Mouse (Mus musculus): ENCODE data around the gene P2ry10. TPM values are rescaled to one million over a fixed set of nuclear protein-coding genes. Genes with fewer than 3 reads are reported as not detected.

The P2ry10 gene
- polyA plus RNA-seq, 1 experiment from 2014 or later = 0.14 TPM

DNA sequence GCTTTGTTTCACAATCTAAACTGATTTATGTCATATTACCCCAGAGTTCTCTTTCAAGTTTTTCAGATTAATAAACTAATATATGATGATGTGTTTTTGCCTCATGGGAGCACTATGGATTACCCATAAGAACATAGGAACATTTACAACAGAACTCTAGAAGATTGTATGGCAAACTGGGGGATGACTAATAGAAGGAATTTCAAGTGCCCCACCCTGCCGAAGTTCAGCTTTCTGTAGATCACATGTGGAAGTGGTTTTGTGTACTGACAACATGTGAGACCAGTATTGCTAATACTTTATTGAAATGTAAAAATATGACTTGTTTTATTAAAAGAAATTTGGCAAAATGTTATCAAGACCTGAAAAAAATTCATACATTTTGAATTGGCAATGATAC, 28.7 kb downstream of the P2ry10 start:
- Histone ChIP-seq H3K4me1 (ENCODE audit: control insufficient read depth, insufficient read depth, low read length) (no peaks in the 10 kb centered on the region), H3K4me2 (ENCODE audit: low read depth, low read length) (no peak overlapping the region), H3K4me3 (replicated peaks; ENCODE audit: low read length) (no peak overlapping the region), H3K9ac (ENCODE audit: low read length) (no peak overlapping the region), H3K36me3 (ENCODE audit: control insufficient read depth, insufficient read depth, low read length) (no peaks in the 10 kb centered on the region), H3K9me3 (replicated peaks; ENCODE audit: control insufficient read depth, low read length) (no peaks in the 10 kb centered on the region), H3K27me3 (ENCODE audit: control insufficient read depth, insufficient read depth, low read length) (no peaks in the 10 kb centered on the region), H3K27ac (ENCODE audit: low read length) (no peak overlapping the region)
- 69% methylated on average over 1 of the region's 1 CpGs for WGBS
- no peak for ATAC-seq (ENCODE audit: insufficient read depth, low FRiP score)

DNA sequence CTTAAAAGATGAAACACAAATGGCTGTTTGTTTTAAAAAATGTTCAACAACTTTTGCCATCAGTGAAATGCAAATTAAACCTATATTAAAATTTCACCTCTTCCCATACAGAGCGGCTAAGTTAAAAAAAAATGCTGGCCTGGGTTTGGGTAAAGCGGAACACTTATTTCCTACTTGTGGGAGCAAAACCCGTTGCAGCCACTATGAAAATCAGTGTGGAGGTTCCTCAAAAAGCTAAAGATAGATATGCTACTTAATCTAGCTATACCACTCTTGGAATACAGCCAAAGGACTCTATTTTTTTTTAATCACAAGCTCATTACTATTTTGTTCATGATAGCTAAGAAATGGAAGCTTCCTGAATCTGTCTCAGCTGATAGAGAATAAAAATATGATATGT, 54.9 kb downstream of the P2ry10 start:
- ATAC-seq (ENCODE audit: insufficient read depth, low FRiP score) = no peak
- Histone ChIP-seq H3K27me3 (ENCODE audit: control insufficient read depth, insufficient read depth, low read length) (no peaks in the 10 kb centered on the region), H3K4me2 (ENCODE audit: low read depth, low read length) (no peak overlapping the region), H3K9ac (ENCODE audit: low read length) (no peak overlapping the region), H3K9me3 (replicated peaks; ENCODE audit: control insufficient read depth, low read length) (no peaks in the 10 kb centered on the region), H3K4me1 (ENCODE audit: control insufficient read depth, insufficient read depth, low read length) (no peaks in the 10 kb centered on the region), H3K4me3 (replicated peaks; ENCODE audit: low read length) (no peak overlapping the region), H3K36me3 (ENCODE audit: control insufficient read depth, insufficient read depth, low read length) (no peaks in the 10 kb centered on the region), H3K27ac (ENCODE audit: low read length) (no peak overlapping the region)
- 45% methylated on average over 3 of the region's 3 CpGs for WGBS

DNA sequence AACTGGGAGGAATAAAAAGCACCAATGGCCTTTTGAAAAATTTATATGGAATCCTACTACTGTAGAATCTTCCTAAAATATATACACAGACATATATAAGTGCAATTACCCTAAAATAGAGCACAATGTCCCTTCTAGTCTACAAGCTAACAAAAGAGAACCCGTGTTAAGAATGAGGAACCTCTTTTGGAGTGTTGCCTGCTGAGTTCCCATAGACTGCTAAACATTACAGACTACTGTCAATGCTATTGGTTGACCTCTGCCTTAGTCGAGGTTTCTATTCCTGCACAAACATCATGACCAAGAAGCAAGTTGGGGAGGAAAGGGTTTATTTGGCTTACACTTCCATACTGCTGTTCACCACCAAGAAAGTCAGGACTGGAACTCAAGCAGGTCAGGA, 55.6 kb downstream of the P2ry10 start:
- no peaks in the 10 kb centered on the region for H3K27me3 ChIP-seq (ENCODE audit: control insufficient read depth, insufficient read depth, low read length)
- no peak overlapping the region for H3K4me2 ChIP-seq (ENCODE audit: low read depth, low read length)
- no peak overlapping the region for H3K4me3 ChIP-seq (replicated peaks; ENCODE audit: low read length)
- H3K36me3 ChIP-seq (ENCODE audit: control insufficient read depth, insufficient read depth, low read length) = no peaks in the 10 kb centered on the region
- ATAC-seq (ENCODE audit: insufficient read depth, low FRiP score) = no peak
- no peak overlapping the region for H3K27ac ChIP-seq (ENCODE audit: low read length)
- H3K4me1 ChIP-seq (ENCODE audit: control insufficient read depth, insufficient read depth, low read length) = no peaks in the 10 kb centered on the region
- H3K9ac ChIP-seq (ENCODE audit: low read length) = no peak overlapping the region
- WGBS = 54% methylated on average over 2 of the region's 2 CpGs
- no peaks in the 10 kb centered on the region for H3K9me3 ChIP-seq (replicated peaks; ENCODE audit: control insufficient read depth, low read length)

DNA sequence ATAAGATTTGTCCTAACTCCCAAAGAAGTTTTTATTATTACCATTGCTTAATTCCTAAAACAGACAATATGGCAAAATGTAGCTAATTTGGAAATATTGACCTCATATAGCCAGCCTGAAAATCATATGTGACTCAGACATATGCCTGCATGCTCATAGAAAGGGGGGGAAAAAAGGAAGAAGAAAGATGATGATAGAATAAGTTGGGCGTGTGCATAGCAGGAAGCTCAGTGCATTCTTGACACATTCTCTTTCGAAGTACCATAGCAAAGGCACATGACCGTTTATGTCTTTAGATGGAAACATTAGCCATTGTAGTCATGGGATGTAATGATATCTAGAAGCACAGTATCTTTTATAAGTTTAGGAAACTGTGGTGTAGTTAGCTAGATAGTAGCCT, 60.4 kb downstream of the P2ry10 start, which contains the start of gene P2ry10b:
Gene P2ry10b, plus strand, starts transcription at position 247 of the 400 bp plus-strand sequence.
- H3K4me3 ChIP-seq (replicated peaks; ENCODE audit: low read length) = no peak within 1 kb of the TSS
- ATAC-seq (ENCODE audit: insufficient read depth, low FRiP score) = no peak
- no peaks in the 10 kb centered on the region for H3K36me3 ChIP-seq (ENCODE audit: control insufficient read depth, insufficient read depth, low read length)
- H3K9me3 ChIP-seq (replicated peaks; ENCODE audit: control insufficient read depth, low read length) = no peaks in the 10 kb centered on the region
- peak within 1 kb of the TSS; percentile 33 for H3K27ac ChIP-seq (ENCODE audit: low read length)
- H3K4me1 ChIP-seq (ENCODE audit: control insufficient read depth, insufficient read depth, low read length) = no peaks in the 10 kb centered on the region
- no peaks in the 10 kb centered on the region for H3K27me3 ChIP-seq (ENCODE audit: control insufficient read depth, insufficient read depth, low read length)
- H3K4me2 ChIP-seq (ENCODE audit: low read depth, low read length) = no peak within 1 kb of the TSS
- H3K9ac ChIP-seq (ENCODE audit: low read length) = no peak within 1 kb of the TSS
- 78% methylated on average over 3 of the region's 3 CpGs for WGBS

DNA sequence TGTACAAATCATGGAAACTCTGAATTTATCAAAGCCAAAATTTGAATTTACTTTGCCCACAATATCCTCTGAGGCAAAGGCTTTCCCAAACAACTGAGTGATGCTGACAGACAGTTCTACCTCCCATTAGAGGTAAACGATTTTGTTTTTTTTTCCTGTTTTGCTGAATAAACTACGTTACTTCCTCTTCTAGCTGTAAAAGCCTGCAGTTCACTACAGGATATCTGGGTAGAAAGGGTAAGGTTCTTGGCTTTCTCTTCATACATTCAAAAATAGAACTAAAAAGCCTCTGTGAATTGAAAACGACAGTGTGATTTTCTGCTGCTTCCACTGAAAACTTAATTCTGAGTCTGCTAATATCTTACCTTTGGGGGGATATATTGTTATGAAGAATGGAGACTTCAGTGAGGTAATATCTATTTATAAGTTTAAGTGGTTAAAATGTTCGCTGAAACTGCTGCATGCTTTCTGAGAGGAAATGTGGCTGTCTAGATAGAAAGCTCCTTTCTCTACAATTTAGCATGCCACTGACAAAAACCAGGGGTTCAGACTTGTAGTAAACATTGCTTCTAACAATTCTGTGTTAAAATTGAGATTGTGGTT, 61.2 kb downstream of the P2ry10 start:
- Histone ChIP-seq H3K9me3 (replicated peaks; ENCODE audit: control insufficient read depth, low read length) (no peaks in the 10 kb centered on the region), H3K4me2 (ENCODE audit: low read depth, low read length) (no peak overlapping the region), H3K36me3 (ENCODE audit: control insufficient read depth, insufficient read depth, low read length) (no peaks in the 10 kb centered on the region), H3K27me3 (ENCODE audit: control insufficient read depth, insufficient read depth, low read length) (no peaks in the 10 kb centered on the region), H3K27ac (ENCODE audit: low read length) (peak overlapping the region; percentile 33), H3K9ac (ENCODE audit: low read length) (no peak overlapping the region), H3K4me3 (replicated peaks; ENCODE audit: low read length) (no peak overlapping the region), H3K4me1 (ENCODE audit: control insufficient read depth, insufficient read depth, low read length) (no peaks in the 10 kb centered on the region)
- 40% methylated on average over 4 of the region's 4 CpGs for WGBS
- no peak for ATAC-seq (ENCODE audit: insufficient read depth, low FRiP score)

DNA sequence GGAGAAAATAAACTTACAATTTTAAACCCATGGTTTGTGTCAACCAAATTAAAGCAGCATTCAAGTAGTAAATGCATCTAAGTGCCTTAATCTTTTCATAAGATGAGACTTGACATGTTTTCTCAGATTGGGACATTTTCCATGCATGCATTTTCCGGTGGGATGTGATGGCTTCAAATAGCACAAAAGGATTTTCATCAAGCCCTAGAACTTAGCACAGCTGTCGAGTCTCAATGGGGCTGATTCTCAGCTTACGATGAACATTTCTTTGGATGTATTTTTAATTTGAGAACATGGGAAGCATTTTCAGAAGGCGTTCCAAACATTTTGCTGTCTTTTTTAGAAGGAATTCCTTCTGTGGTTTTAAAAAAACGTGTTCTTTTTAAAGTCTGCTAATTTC, 61.7 kb downstream of the P2ry10 start:
- H3K36me3 ChIP-seq (ENCODE audit: control insufficient read depth, insufficient read depth, low read length) = no peaks in the 10 kb centered on the region
- no peaks in the 10 kb centered on the region for H3K4me1 ChIP-seq (ENCODE audit: control insufficient read depth, insufficient read depth, low read length)
- WGBS = 42% methylated on average over 5 of the region's 5 CpGs
- no peak overlapping the region for H3K4me2 ChIP-seq (ENCODE audit: low read depth, low read length)
- no peak overlapping the region; the same call in 1 of the 2 replicates for H3K27ac ChIP-seq (ENCODE audit: low read length)
- H3K9me3 ChIP-seq (replicated peaks; ENCODE audit: control insufficient read depth, low read length) = no peaks in the 10 kb centered on the region
- H3K27me3 ChIP-seq (ENCODE audit: control insufficient read depth, insufficient read depth, low read length) = no peaks in the 10 kb centered on the region
- H3K9ac ChIP-seq (ENCODE audit: low read length) = no peak overlapping the region
- ATAC-seq (ENCODE audit: insufficient read depth, low FRiP score) = 0 out of 2 replicates have a peak, but pooled peaks have one; percentile 21
- no peak overlapping the region for H3K4me3 ChIP-seq (replicated peaks; ENCODE audit: low read length)

DNA sequence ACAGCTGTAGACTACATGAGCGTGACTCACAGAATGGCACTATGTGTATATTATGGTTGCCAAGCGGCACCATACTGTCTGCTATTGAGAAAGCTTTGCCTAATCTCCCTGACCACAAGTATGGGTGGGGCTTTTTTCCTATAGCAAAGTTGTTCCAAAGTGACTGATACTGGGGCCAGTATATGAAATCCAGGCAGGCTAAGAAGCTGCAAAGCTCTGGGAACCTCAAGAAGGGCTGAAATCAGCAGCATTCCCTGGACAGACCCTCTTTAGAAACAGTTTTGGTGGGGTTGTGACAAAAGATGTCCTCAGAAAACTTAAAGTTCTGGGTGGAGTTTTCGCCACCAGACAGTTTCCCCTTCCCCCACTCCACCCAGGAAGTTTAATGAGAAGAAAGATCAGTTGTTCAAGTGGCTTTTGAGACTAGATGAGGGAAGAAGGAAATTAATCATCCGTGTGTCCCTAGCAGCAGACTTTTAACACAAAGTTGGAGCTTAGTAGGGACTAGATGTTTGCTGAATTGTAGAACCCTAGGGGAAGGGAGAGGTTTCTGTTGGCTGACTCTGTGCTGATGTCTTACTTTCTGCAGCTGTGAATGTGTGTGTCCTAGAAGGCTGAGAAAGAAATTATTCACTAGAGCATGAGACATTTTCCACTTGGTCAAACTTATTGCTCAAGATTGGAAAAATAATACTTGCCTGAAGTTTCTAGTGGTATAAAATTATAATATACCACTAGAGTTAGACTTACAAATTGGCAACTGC, 62.6 kb downstream of the P2ry10 start:
- H3K27me3 ChIP-seq (ENCODE audit: control insufficient read depth, insufficient read depth, low read length) = no peaks in the 10 kb centered on the region; the same call in 1 of the 2 replicates
- ATAC-seq (ENCODE audit: insufficient read depth, low FRiP score) = peak; percentile 80; the same call in 1 of the 2 replicates
- H3K9me3 ChIP-seq (replicated peaks; ENCODE audit: control insufficient read depth, low read length) = no peaks in the 10 kb centered on the region
- no peak overlapping the region for H3K9ac ChIP-seq (ENCODE audit: low read length)
- no peaks in the 10 kb centered on the region for H3K4me1 ChIP-seq (ENCODE audit: control insufficient read depth, insufficient read depth, low read length)
- no peak overlapping the region for H3K4me3 ChIP-seq (replicated peaks; ENCODE audit: low read length)
- no peaks in the 10 kb centered on the region for H3K36me3 ChIP-seq (ENCODE audit: control insufficient read depth, insufficient read depth, low read length)
- 51% methylated on average over 4 of the region's 4 CpGs for WGBS
- H3K27ac ChIP-seq (ENCODE audit: low read length) = peak overlapping the region; percentile 67
- peak overlapping the region; percentile 33 for H3K4me2 ChIP-seq (ENCODE audit: low read depth, low read length)

Other genes with a start within 250 kb of the P2ry10 start
- gene Rtl3, start 247.8 kb upstream of the P2ry10 start, polyA plus RNA-seq (2015; fragmentation: Nextera tagmentation; extraction: Ambion mirVana) = 48.3 and 51.0 TPM in 2 replicates
- 16.8 and 18.3 TPM in 2 replicates for gene Lpar4, start 167.9 kb upstream of the P2ry10 start, polyA plus RNA-seq (2015; fragmentation: Nextera tagmentation; extraction: Ambion mirVana)
- gene P2ry10b, start 60.4 kb downstream of the P2ry10 start, polyA plus RNA-seq (2015; fragmentation: Nextera tagmentation; extraction: Ambion mirVana) = 1.1 TPM in 2 replicates
- 0.34 and 0.43 TPM in 2 replicates for gene Gpr174, start 167.4 kb downstream of the P2ry10 start, polyA plus RNA-seq (2015; fragmentation: Nextera tagmentation; extraction: Ambion mirVana)

All from stomach, embryonic 16.5 days (tissue).